Mouse (Mus musculus): ENCODE results near the gene Nlk. TPM values are rescaled to one million over a fixed set of nuclear protein-coding genes. Genes with fewer than 3 reads are reported as not detected.
A peak's percentile ranks its signal among the peaks of the same experiment; 100 is the strongest.
"Not testable (repeated sequence)": the region's sequence is repeated elsewhere in the genome, so short reads cannot be mapped to it uniquely, and the experiment has no call there.

Nlk gene
- polyA plus RNA-seq, 1 experiment from 2014 or later = 14.9 TPM

GRCm38 (mm10) chr11:78598763-78599415 is 98.3 kb downstream of the Nlk start:
- H3K9ac ChIP-seq (ENCODE audit: low read length) = no peak overlapping the region
- peaks cover 19% of the 10 kb centered on the region for H3K36me3 ChIP-seq (ENCODE audit: control insufficient read depth, insufficient read depth, low read length)
- ATAC-seq (ENCODE audit: insufficient number of reproducible peaks, insufficient read depth, low FRiP score, low read depth) = no peak
- H3K27ac ChIP-seq (replicated peaks in 1 of 2; ENCODE audit: control insufficient read depth in 1 of 2, insufficient read depth in 1 of 2, low read depth in 2 of 2, low read length in 2 of 2) = no peak overlapping the region
- no peak overlapping the region for H3K4me2 ChIP-seq (ENCODE audit: low read length)
- H3K4me1 ChIP-seq (ENCODE audit: control insufficient read depth in 2 of 2, insufficient read depth in 2 of 2, low read length in 2 of 2) = peaks cover 2 to 18% of the 10 kb centered on the region in 2 experiments
- no peaks in the 10 kb centered on the region for H3K9me3 ChIP-seq (ENCODE audit: control insufficient read depth, low read length)
- WGBS = 74% methylated on average over 3 of the region's 3 CpGs
- no peak overlapping the region for H3K4me3 ChIP-seq (ENCODE audit: control insufficient read depth in 1 of 2, insufficient read depth in 1 of 2, low read depth in 1 of 2, low read length in 2 of 2)
- no peaks in the 10 kb centered on the region for H3K27me3 ChIP-seq (ENCODE audit: control insufficient read depth, insufficient read depth, low read length)

- Histone ChIP-seq H3K9me3 (ENCODE audit: control insufficient read depth, low read length) (no peaks in the 10 kb centered on the region), H3K36me3 (ENCODE audit: control insufficient read depth, insufficient read depth, low read length) (peaks cover 14% of the 10 kb centered on the region), H3K9ac (ENCODE audit: low read length) (no peak overlapping the region), H3K27me3 (ENCODE audit: control insufficient read depth, insufficient read depth, low read length) (no peaks in the 10 kb centered on the region), H3K4me2 (ENCODE audit: low read length) (no peak overlapping the region), H3K4me3 (ENCODE audit: control insufficient read depth in 1 of 2, insufficient read depth in 1 of 2, low read depth in 1 of 2, low read length in 2 of 2) (no peak overlapping the region), H3K27ac (replicated peaks in 1 of 2; ENCODE audit: control insufficient read depth in 1 of 2, insufficient read depth in 1 of 2, low read depth in 2 of 2, low read length in 2 of 2) (no peak overlapping the region), H3K4me1 (ENCODE audit: control insufficient read depth in 2 of 2, insufficient read depth in 2 of 2, low read length in 2 of 2) (peaks cover 2 to 18% of the 10 kb centered on the region in 2 experiments)
- ATAC-seq (ENCODE audit: insufficient number of reproducible peaks, insufficient read depth, low FRiP score, low read depth) = no peak
These were observed 100.4 kb downstream of the Nlk start for GRCm38 (mm10) chr11:78596750-78597149.

DNA sequence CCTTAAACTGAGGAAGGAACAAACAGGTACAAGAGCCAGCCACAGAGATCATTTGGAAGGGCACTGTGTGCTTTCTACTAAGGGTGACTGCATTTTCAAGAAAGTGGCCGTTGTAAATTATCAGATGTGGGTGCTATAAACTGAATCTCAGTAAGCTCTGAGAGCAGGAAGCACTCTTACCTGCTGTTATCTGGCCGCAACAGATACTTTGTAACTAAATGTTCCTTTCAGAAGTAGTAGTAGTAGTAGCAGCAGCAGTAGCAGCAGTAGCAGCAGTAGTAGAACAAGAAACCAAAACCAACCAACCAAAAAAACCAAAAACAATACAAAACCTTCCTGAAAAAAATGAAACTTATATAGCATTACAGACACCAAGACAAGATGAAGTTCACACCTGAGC is 101.4 kb downstream of the Nlk start:
- Histone ChIP-seq H3K4me1 (ENCODE audit: control insufficient read depth in 2 of 2, insufficient read depth in 2 of 2, low read length in 2 of 2) (peaks cover 2 to 15% of the 10 kb centered on the region in 2 experiments), H3K36me3 (ENCODE audit: control insufficient read depth, insufficient read depth, low read length) (peaks cover 14% of the 10 kb centered on the region), H3K4me2 (ENCODE audit: low read length) (no peak overlapping the region), H3K27me3 (ENCODE audit: control insufficient read depth, insufficient read depth, low read length) (no peaks in the 10 kb centered on the region), H3K4me3 (ENCODE audit: control insufficient read depth in 1 of 2, insufficient read depth in 1 of 2, low read depth in 1 of 2, low read length in 2 of 2) (no peak overlapping the region), H3K9ac (ENCODE audit: low read length) (no peak overlapping the region), H3K9me3 (ENCODE audit: control insufficient read depth, low read length) (no peaks in the 10 kb centered on the region), H3K27ac (replicated peaks in 1 of 2; ENCODE audit: control insufficient read depth in 1 of 2, insufficient read depth in 1 of 2, low read depth in 2 of 2, low read length in 2 of 2) (no peak overlapping the region)
- WGBS = 72% methylated on average over 2 of the region's 2 CpGs
- ATAC-seq (ENCODE audit: insufficient number of reproducible peaks, insufficient read depth, low FRiP score, low read depth) = no peak

DNA sequence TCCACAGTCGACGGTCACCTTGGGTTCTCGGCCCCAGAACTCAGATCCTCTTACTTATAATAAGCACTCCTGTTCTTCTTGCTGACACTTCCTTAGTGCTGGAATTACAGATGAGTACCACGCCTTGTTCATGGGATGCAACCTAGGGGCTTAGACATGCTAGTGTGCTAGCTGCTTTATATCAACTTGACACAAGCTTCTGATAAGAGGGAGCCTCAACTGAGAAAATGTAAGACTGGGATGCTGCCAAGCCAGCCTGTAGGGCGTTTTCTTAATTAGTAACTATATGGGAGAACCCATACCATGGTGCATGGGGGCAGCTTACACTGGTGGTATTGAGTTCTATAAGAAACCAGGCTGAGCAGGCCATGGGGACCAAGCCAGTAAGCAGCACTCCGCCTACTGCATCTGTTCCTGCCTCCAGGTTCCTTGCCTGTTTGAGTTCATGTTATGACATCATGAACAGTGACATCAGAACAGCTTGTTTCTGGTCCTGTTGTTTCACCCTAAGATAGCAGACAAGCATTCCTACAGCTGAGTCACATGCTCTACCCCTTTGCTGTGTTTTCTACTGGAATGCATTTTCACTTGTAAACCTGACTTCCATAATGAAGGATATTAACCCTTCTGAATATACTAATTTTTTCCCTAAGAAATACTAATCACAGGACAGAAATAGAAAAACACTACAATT is 102.8 kb downstream of the Nlk start:
- H3K27ac ChIP-seq (replicated peaks in 1 of 2; ENCODE audit: control insufficient read depth in 1 of 2, insufficient read depth in 1 of 2, low read depth in 2 of 2, low read length in 2 of 2) = no peak overlapping the region
- peak; percentile 54 for ATAC-seq (ENCODE audit: insufficient number of reproducible peaks, insufficient read depth, low FRiP score, low read depth)

DNA sequence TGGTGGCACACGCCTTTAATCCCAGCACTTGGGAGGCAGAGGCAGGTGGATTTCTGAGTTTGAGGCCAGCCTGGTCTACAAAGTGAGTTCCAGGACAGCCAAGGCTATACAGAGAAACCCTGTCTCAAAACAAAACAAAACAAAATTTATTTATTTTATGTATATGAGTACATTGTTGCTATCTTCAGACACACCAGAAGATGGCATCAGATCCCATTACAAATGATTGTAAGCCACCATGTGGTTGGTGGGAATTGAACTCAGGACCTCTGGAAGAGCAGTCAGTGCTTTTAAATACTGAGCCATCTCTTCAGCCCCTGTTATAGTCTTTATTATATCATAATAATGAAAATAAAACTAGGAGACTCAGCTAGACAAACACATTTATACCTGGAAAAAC is 109.5 kb downstream of the Nlk start:
- ATAC-seq (ENCODE audit: insufficient number of reproducible peaks, insufficient read depth, low FRiP score, low read depth); H3K9ac ChIP-seq (ENCODE audit: low read length); H3K4me2 ChIP-seq (ENCODE audit: low read length); H3K9me3 ChIP-seq (ENCODE audit: control insufficient read depth, low read length); H3K4me1 ChIP-seq (ENCODE audit: control insufficient read depth in 2 of 2, insufficient read depth in 2 of 2, low read length in 2 of 2); H3K27me3 ChIP-seq (ENCODE audit: control insufficient read depth, insufficient read depth, low read length); H3K4me3 ChIP-seq (ENCODE audit: control insufficient read depth in 1 of 2, insufficient read depth in 1 of 2, low read depth in 1 of 2, low read length in 2 of 2); H3K27ac ChIP-seq (replicated peaks in 1 of 2; ENCODE audit: control insufficient read depth in 1 of 2, insufficient read depth in 1 of 2, low read depth in 2 of 2, low read length in 2 of 2): not testable (repeated sequence)
- H3K36me3 ChIP-seq (ENCODE audit: control insufficient read depth, insufficient read depth, low read length) = peaks cover 39% of the 10 kb centered on the region
- 82% methylated on average over 1 of the region's 1 CpGs for WGBS

More for the DNA sequence above, 102.8 kb downstream of the Nlk start:
- H3K4me1 ChIP-seq (ENCODE audit: control insufficient read depth in 2 of 2, insufficient read depth in 2 of 2, low read length in 2 of 2) = peaks cover 2 to 15% of the 10 kb centered on the region in 2 experiments
- no peaks in the 10 kb centered on the region for H3K27me3 ChIP-seq (ENCODE audit: control insufficient read depth, insufficient read depth, low read length)
- H3K4me3 ChIP-seq (ENCODE audit: control insufficient read depth in 1 of 2, insufficient read depth in 1 of 2, low read depth in 1 of 2, low read length in 2 of 2) = no peak overlapping the region
- WGBS = 29% methylated on average over 6 of the region's 6 CpGs
- no peaks in the 10 kb centered on the region for H3K9me3 ChIP-seq (ENCODE audit: control insufficient read depth, low read length)
- H3K9ac ChIP-seq (ENCODE audit: low read length) = no peak overlapping the region
- H3K4me2 ChIP-seq (ENCODE audit: low read length) = no peak overlapping the region
- H3K36me3 ChIP-seq (ENCODE audit: control insufficient read depth, insufficient read depth, low read length) = peaks cover 14% of the 10 kb centered on the region

DNA sequence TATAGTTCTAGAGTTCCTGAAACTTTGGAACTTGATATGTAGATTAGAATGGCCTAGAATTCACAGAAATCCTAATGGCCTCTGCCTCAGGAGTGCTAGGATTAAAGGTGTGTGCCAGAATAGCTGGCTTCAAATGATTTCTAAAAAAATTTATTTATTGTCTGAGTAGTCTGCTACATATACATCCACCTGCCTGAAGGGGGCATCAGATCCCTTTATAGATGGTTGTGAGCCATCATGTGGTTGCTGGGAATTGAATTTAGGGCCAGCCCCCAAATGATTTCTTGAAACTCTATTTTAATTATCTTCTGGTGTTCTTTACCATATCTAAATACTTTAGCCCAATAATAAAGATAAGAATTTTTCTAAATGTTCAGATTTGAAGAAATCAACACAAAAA is 111.1 kb downstream of the Nlk start:
- Histone ChIP-seq H3K9ac (ENCODE audit: low read length) (no peak overlapping the region), H3K36me3 (ENCODE audit: control insufficient read depth, insufficient read depth, low read length) (peaks cover 53% of the 10 kb centered on the region), H3K27me3 (ENCODE audit: control insufficient read depth, insufficient read depth, low read length) (no peaks in the 10 kb centered on the region), H3K4me1 (ENCODE audit: control insufficient read depth in 2 of 2, insufficient read depth in 2 of 2, low read length in 2 of 2) (no peaks in the 10 kb centered on the region; a peak in 1 of 4 replicates), H3K9me3 (ENCODE audit: control insufficient read depth, low read length) (no peaks in the 10 kb centered on the region), H3K4me3 (ENCODE audit: control insufficient read depth in 1 of 2, insufficient read depth in 1 of 2, low read depth in 1 of 2, low read length in 2 of 2) (no peak overlapping the region), H3K27ac (replicated peaks in 1 of 2; ENCODE audit: control insufficient read depth in 1 of 2, insufficient read depth in 1 of 2, low read depth in 2 of 2, low read length in 2 of 2) (no peak overlapping the region), H3K4me2 (ENCODE audit: low read length) (no peak overlapping the region)
- no peak for ATAC-seq (ENCODE audit: insufficient number of reproducible peaks, insufficient read depth, low FRiP score, low read depth)

GRCm38 (mm10) chr11:78582848-78583247 is 114.3 kb downstream of the Nlk start:
- Histone ChIP-seq H3K9ac (ENCODE audit: low read length) (no peak overlapping the region), H3K27ac (replicated peaks in 1 of 2; ENCODE audit: control insufficient read depth in 1 of 2, insufficient read depth in 1 of 2, low read depth in 2 of 2, low read length in 2 of 2) (no peak overlapping the region), H3K4me1 (ENCODE audit: control insufficient read depth in 2 of 2, insufficient read depth in 2 of 2, low read length in 2 of 2) (no peaks in the 10 kb centered on the region), H3K4me3 (ENCODE audit: control insufficient read depth in 1 of 2, insufficient read depth in 1 of 2, low read depth in 1 of 2, low read length in 2 of 2) (no peak overlapping the region), H3K4me2 (ENCODE audit: low read length) (no peak overlapping the region), H3K27me3 (ENCODE audit: control insufficient read depth, insufficient read depth, low read length) (no peaks in the 10 kb centered on the region), H3K9me3 (ENCODE audit: control insufficient read depth, low read length) (no peaks in the 10 kb centered on the region), H3K36me3 (ENCODE audit: control insufficient read depth, insufficient read depth, low read length) (peaks cover 66% of the 10 kb centered on the region)
- 65% methylated on average over 6 of the region's 6 CpGs for whole genome bisulfite sequencing
- no peak for ATAC-seq (ENCODE audit: insufficient number of reproducible peaks, insufficient read depth, low FRiP score, low read depth)

All from heart, embryonic 14.5 days (tissue).